Mouse (Mus musculus) heart, embryonic 14.5 days (tissue): ENCODE results near the gene Arhgef17. TPM values are rescaled to one million over a fixed set of nuclear protein-coding genes. Genes with fewer than 3 reads are reported as not detected.

ENCODE experiments used
- microRNA-seq: library from miRNA; unstranded; fragments of <30 nt; microRNA quantifications from one replicate; pipeline ENCODE4, GENCODE M21; 2016
- polyA plus RNA-seq: library from polyadenylated mRNA; unstranded; fragments of >200 nt; fragmentation: Nextera tagmentation; extraction: Ambion mirVana; gene quantifications from 2 replicates; pipeline ENCODE4 v1.2.1, GENCODE M21; 2014

The Arhgef17 gene
- polyA plus RNA-seq, 1 experiment from 2014 or later: 8.9 TPM

Small RNA genes within 50 kb of the gene (microRNA-seq; reads per million reads assigned to microRNA genes)
- 214 reads per million, percentile 61 among the genes with 10 or more reads in this experiment for gene Mir3102

Other genes starting within 250 kb of the Arhgef17 start
- 32.8 and 36.4 TPM in 2 replicates for gene Fam168a, start 225.5 kb downstream of the Arhgef17 start, polyA plus RNA-seq
- 1.2 and 1.8 TPM in 2 replicates for gene Relt, start 68.7 kb downstream of the Arhgef17 start, polyA plus RNA-seq
- 4.3 and 5.4 TPM in 2 replicates for gene P2ry6, start 42.5 kb upstream of the Arhgef17 start, polyA plus RNA-seq
- 1.8 and 2.5 TPM in 2 replicates for gene P2ry2, start 80.8 kb upstream of the Arhgef17 start, polyA plus RNA-seq
- gene Fchsd2, start 160.8 kb upstream of the Arhgef17 start, polyA plus RNA-seq: 18.0 and 18.6 TPM in 2 replicates